Mouse (Mus musculus) heart, postnatal 0 days (tissue): Measurements from ENCODE around the gene Ptbp3. TPM values are rescaled to one million over a fixed set of nuclear protein-coding genes. Genes with fewer than 3 reads are reported as not detected.

ENCODE experiments used
- ATAC-seq: fragments of 200-750 bp; cut with Nextera tagmentation; 2 replicates; pipeline ENCODE4 v1.8.0; 2017; ENCODE audit warnings: low read depth, moderate number of reproducible peaks, moderate library complexity; ENCODE audit not compliant: insufficient read depth
- DNase-seq: peaks from one replicate; pipeline ENCODE4 v3.0.0-alpha.2; 2016; ENCODE audit warnings: low spot score
- H3K27ac ChIP-seq: fragments of 300-500 bp; sonication (generic); 2 replicates; pipeline ENCODE4 v1.5.1; 2014; ENCODE audit warnings: low read depth, mild to moderate bottlenecking
- H3K27me3 ChIP-seq: fragments of 300-500 bp; sonication (generic); 2 replicates; pipeline ENCODE4 v1.6.1; 2014; ENCODE audit warnings: low read length, mixed read lengths; ENCODE audit not compliant: control insufficient read depth, insufficient read depth
- H3K36me3 ChIP-seq: fragments of 300-500 bp; sonication (generic); replicated peaks from 2 replicates; pipeline ENCODE4 v1.6.1; 2014; ENCODE audit warnings: low read length, mixed read lengths; ENCODE audit not compliant: control insufficient read depth, insufficient read depth
- H3K4me1 ChIP-seq: fragments of 300-500 bp; sonication (generic); 2 replicates; pipeline ENCODE4 v1.6.1; 2014; ENCODE audit warnings: antibody characterized with exemption; ENCODE audit not compliant: control insufficient read depth, insufficient read depth
- H3K4me2 ChIP-seq: fragments of 300-500 bp; sonication (generic); 2 replicates; pipeline ENCODE4 v1.6.1; 2014; ENCODE audit warnings: low read depth, mild to moderate bottlenecking, low read length, moderate library complexity
- H3K4me3 ChIP-seq: fragments of 300-500 bp; sonication (generic); 2 replicates; pipeline ENCODE4 v1.5.1; 2014; ENCODE audit warnings: low read depth, low read length
- H3K9ac ChIP-seq: fragments of 300-500 bp; sonication (generic); replicated peaks from 2 replicates; pipeline ENCODE4 v1.6.1; 2014; ENCODE audit warnings: low read depth, low read length, mixed read lengths
- H3K9me3 ChIP-seq: fragments of 300-500 bp; sonication (generic); replicated peaks from 2 replicates; pipeline ENCODE4 v1.6.1; 2016; ENCODE audit warnings: low read length; ENCODE audit not compliant: control insufficient read depth
- CTCF ChIP-seq: IDR thresholded peaks from 2 replicates; pipeline ENCODE4 v1.5.1; 2016; ENCODE audit warnings: antibody characterized with exemption, control low read depth, low read depth
- EP300 ChIP-seq: IDR thresholded peaks from 2 replicates; pipeline ENCODE4 v1.6.1; 2016; ENCODE audit warnings: antibody characterized with exemption, low read depth
- WGBS: fragments of 180-500 bp; shearing (Covaris S2); extraction: QIAGEN DNeasy Blood & Tissue Kit; methylation state at CpG from one replicate; pipeline ENCODE4 v1.1.7; 2014; 5-methylcytosine and 5-hydroxymethylcytosine counted together
- polyA plus RNA-seq: library from polyadenylated mRNA; unstranded; fragments of >200 nt; fragmentation: Nextera tagmentation; extraction: Ambion mirVana; gene quantifications from 2 replicates; pipeline ENCODE4 v1.2.1, GENCODE M21; 2015
- total RNA-seq: library from RNA; depleted of rRNA; stranded (reverse); fragments of >200 nt; gene quantifications from 2 replicates; pipeline ENCODE4 v1.2.3, GENCODE M21; 2014; ENCODE audit warnings: low replicate concordance; rRNA removed

Gene Ptbp3
- total RNA-seq (61.4 and 69.2 TPM in 2 replicates), polyA plus RNA-seq (14.9 and 15.3 TPM in 2 replicates)

GRCm38 (mm10) chr4:59549175-59549976 lies at the start of gene Ptbp3:
Gene Ptbp3 (minus strand): TSS chr4:59549364.
- 1% methylated on average over 64 of the region's 83 CpGs for WGBS
- Histone ChIP-seq H3K36me3 (no peaks in the 10 kb centered on the region), H3K27ac (peak within 1 kb of the TSS; percentile 96), H3K4me2 (peak within 1 kb of the TSS; percentile 94), H3K4me3 (peak within 1 kb of the TSS; percentile 87), H3K9me3 (no peaks in the 10 kb centered on the region), H3K27me3 (no peaks in the 10 kb centered on the region), H3K9ac (peak within 1 kb of the TSS; percentile 90), H3K4me1 (0 out of 2 replicates have a peak, but pooled peaks cover 10% of the 10 kb centered on the region)
- no peak for TF ChIP-seq CTCF
- TF ChIP-seq EP300, result peak; percentile 45; the same call in 1 of the 2 replicates
- ATAC-seq (peak; percentile 92), DNase-seq (peak; percentile 95)

- Histone ChIP-seq H3K9me3 (no peaks in the 10 kb centered on the region), H3K4me3 (no peak overlapping the region), H3K9ac (no peak overlapping the region), H3K27me3 (no peaks in the 10 kb centered on the region), H3K4me2 (no peak overlapping the region), H3K4me1 (no peaks in the 10 kb centered on the region), H3K27ac (no peak overlapping the region), H3K36me3 (peaks cover 61% of the 10 kb centered on the region)
- no peak for TF ChIP-seq CTCF
- no peak for TF ChIP-seq EP300
- DNase-seq (no peak), ATAC-seq (no peak)
- WGBS, result 84% methylated on average over 2 of the region's 2 CpGs
Measured at GRCm38 (mm10) chr4:59596556-59596955, 47.4 kb upstream of the Ptbp3 start.

GRCm38 (mm10) chr4:59594614-59595013 lies 45.5 kb upstream of the Ptbp3 start:
- Histone ChIP-seq H3K27me3 (no peaks in the 10 kb centered on the region), H3K4me3 (no peak overlapping the region), H3K4me1 (no peaks in the 10 kb centered on the region), H3K4me2 (no peak overlapping the region), H3K36me3 (peaks cover 45% of the 10 kb centered on the region), H3K27ac (no peak overlapping the region), H3K9me3 (no peaks in the 10 kb centered on the region), H3K9ac (no peak overlapping the region)
- 63% methylated on average over 2 of the region's 2 CpGs for WGBS
- DNase-seq (no peak), ATAC-seq (no peak)
- TF ChIP-seq CTCF (no peak), EP300 (no peak)

GRCm38 (mm10) chr4:59587872-59588226 lies 38.7 kb upstream of the Ptbp3 start:
- TF ChIP-seq EP300, result no peak
- TF ChIP-seq CTCF, result no peak
- H3K9ac ChIP-seq, result no peak overlapping the region
- H3K9me3 ChIP-seq, result no peaks in the 10 kb centered on the region
- H3K4me2 ChIP-seq, result no peak overlapping the region
- H3K27ac ChIP-seq, result no peak overlapping the region
- peaks cover 6% of the 10 kb centered on the region; the same call in 1 of the 2 replicates for H3K36me3 ChIP-seq
- no peak for DNase-seq
- no peak for ATAC-seq
- 89% methylated on average over 1 of the region's 1 CpGs for WGBS
- no peaks in the 10 kb centered on the region for H3K27me3 ChIP-seq
- H3K4me1 ChIP-seq, result peaks cover 20% of the 10 kb centered on the region; the same call in 1 of the 2 replicates
- H3K4me3 ChIP-seq, result no peak overlapping the region

- TF ChIP-seq CTCF (no peak), EP300 (no peak)
- Histone ChIP-seq H3K4me2 (no peak overlapping the region), H3K27me3 (no peaks in the 10 kb centered on the region), H3K4me1 (peaks cover 20% of the 10 kb centered on the region; the same call in 1 of the 2 replicates), H3K27ac (peak overlapping the region; percentile 4; the same call in 1 of the 2 replicates), H3K36me3 (peaks cover 2% of the 10 kb centered on the region; the same call in 1 of the 2 replicates), H3K9ac (no peak overlapping the region), H3K9me3 (no peaks in the 10 kb centered on the region), H3K4me3 (no peak overlapping the region)
- WGBS, result 50% methylated on average over 2 of the region's 2 CpGs
- no peak for ATAC-seq
- DNase-seq, result no peak
Measured at GRCm38 (mm10) chr4:59587215-59587871, 38.2 kb upstream of the Ptbp3 start.
